Mouse (Mus musculus) frontal cortex, postnatal 14 days (tissue): ENCODE measurements around the gene Snx14.
"Not testable (repeated sequence)": the region's sequence is repeated elsewhere in the genome, so short reads cannot be mapped to it uniquely, and the experiment has no call there.

ENCODE experiments used
- DNase-seq, 2 experiments: peaks; one replicate each; pipeline ENCODE4 v3.0.0; 2022; ENCODE audit warnings: low spot score in 2 of 2

The Snx14 gene

GRCm38 (mm10) chr9:88438555-88439237, at the start of gene Snx14:
TSS of gene Snx14 (minus strand) at chr9:88438958.
- DNase-seq, result peak; percentile 94 to 97

GRCm38 (mm10) chr9:88484531-88484930, 45.8 kb upstream of the Snx14 start:
- DNase-seq, result no peak

- DNase-seq, result peak; percentile 75 to 82
Observed at GRCm38 (mm10) chr9:88482829-88483396, 44.2 kb upstream of the Snx14 start.

GRCm38 (mm10) chr9:88482230-88482828, 43.6 kb upstream of the Snx14 start, which contains the start of gene Syncrip:
TSS of gene Syncrip (minus strand) at chr9:88482574.
- DNase-seq, result peak; percentile 87

- peak; percentile 28 to 32 for DNase-seq
Observed at GRCm38 (mm10) chr9:88481791-88482160, 43.0 kb upstream of the Snx14 start.

- DNase-seq, result peak; percentile 24 to 25
Observed at GRCm38 (mm10) chr9:88481061-88481790, 42.5 kb upstream of the Snx14 start.

GRCm38 (mm10) chr9:88480120-88480519, 41.4 kb upstream of the Snx14 start:
- no peak for DNase-seq

- no peak for DNase-seq
Observed at GRCm38 (mm10) chr9:88476138-88476537, 37.4 kb upstream of the Snx14 start.

- not testable (repeated sequence) for DNase-seq
Observed at GRCm38 (mm10) chr9:88461017-88461416, 22.3 kb upstream of the Snx14 start.

- DNase-seq, result no peak
Observed at GRCm38 (mm10) chr9:88439991-88440390, 1.2 kb upstream of the Snx14 start.

GRCm38 (mm10) chr9:88439238-88439600, 461 bp upstream of the Snx14 start:
- DNase-seq, result no peak

- no peak for DNase-seq
Observed at GRCm38 (mm10) chr9:88438237-88438554, 562 bp downstream of the Snx14 start.

GRCm38 (mm10) chr9:88437342-88438236, 1.2 kb downstream of the Snx14 start:
- no peak for DNase-seq

- DNase-seq, result no peak
Observed at GRCm38 (mm10) chr9:88424356-88424755, 14.4 kb downstream of the Snx14 start.

- DNase-seq, result no peak
Observed at GRCm38 (mm10) chr9:88422428-88422827, 16.3 kb downstream of the Snx14 start.

GRCm38 (mm10) chr9:88416752-88417151, 22.0 kb downstream of the Snx14 start:
- no peak for DNase-seq

- no peak for DNase-seq
Observed at GRCm38 (mm10) chr9:88409978-88410377, 28.8 kb downstream of the Snx14 start.

- DNase-seq, result no peak
Observed at GRCm38 (mm10) chr9:88404515-88404914, 34.2 kb downstream of the Snx14 start.

GRCm38 (mm10) chr9:88404088-88404487, 34.7 kb downstream of the Snx14 start:
- DNase-seq, result no peak

- no peak for DNase-seq
Observed at GRCm38 (mm10) chr9:88398461-88398860, 40.3 kb downstream of the Snx14 start.

- no peak for DNase-seq
Observed at GRCm38 (mm10) chr9:88394852-88395251, 43.9 kb downstream of the Snx14 start.

- DNase-seq, result no peak
Observed at GRCm38 (mm10) chr9:88388826-88389225, 49.9 kb downstream of the Snx14 start.
